Mouse (Mus musculus) myocyte (in vitro differentiated cells): ENCODE measurements around the gene Me3. TPM values are rescaled to one million over a fixed set of nuclear protein-coding genes. Genes with fewer than 3 reads are reported as not detected.

Experiments used
- H3K27me3 ChIP-seq: one replicate; pipeline ENCODE4 v1.6.1; 2011; ENCODE audit not compliant: control insufficient read depth, insufficient read depth, insufficient read length
- H3K36me3 ChIP-seq: one replicate; pipeline ENCODE4 v1.6.1; 2011; ENCODE audit not compliant: control insufficient read depth, insufficient read depth
- H3K4me2 ChIP-seq: one replicate; pipeline ENCODE4 v1.6.1; 2011; ENCODE audit warnings: low read depth, control low read depth
- H3K4me3 ChIP-seq: one replicate; pipeline ENCODE4 v1.5.1; 2011; ENCODE audit warnings: mild to moderate bottlenecking, control low read depth, moderate library complexity
- H3K79me2 ChIP-seq: one replicate; pipeline ENCODE4 v1.6.1; 2011; ENCODE audit not compliant: control insufficient read depth, insufficient read depth
- H3ac ChIP-seq: one replicate; pipeline ENCODE4 v1.6.1; 2011; ENCODE audit not compliant: control insufficient read depth, insufficient read length
- CEBPB ChIP-seq: IDR thresholded peaks from 2 replicates; pipeline ENCODE4 v1.6.1; 2011; ENCODE audit warnings: mild to moderate bottlenecking, moderate library complexity; ENCODE audit not compliant: poor library complexity, insufficient read depth, severe bottlenecking
- E2F4 ChIP-seq: IDR thresholded peaks from one replicate; pipeline ENCODE4 v1.6.1; 2011; ENCODE audit warnings: mild to moderate bottlenecking, control low read depth, moderate library complexity; ENCODE audit not compliant: insufficient read depth
- MAX ChIP-seq: IDR thresholded peaks from one replicate; pipeline ENCODE4 v1.6.1; 2011; ENCODE audit warnings: low read depth, mild to moderate bottlenecking, control low read depth
- MYOD1 ChIP-seq, 3 experiments: IDR thresholded peaks; one replicate each; pipeline ENCODE4 v1.6.1; 2011; ENCODE audit warnings: control low read depth in 2 of 3, low read depth in 2 of 3, mild to moderate bottlenecking in 2 of 3, moderate library complexity in 1 of 3; ENCODE audit not compliant: insufficient read length in 2 of 3, control insufficient read depth in 1 of 3
- MYOG ChIP-seq, 3 experiments: IDR thresholded peaks; one replicate each; pipeline ENCODE4 v1.6.1; 2011; ENCODE audit warnings: control low read depth in 2 of 3, low read depth in 2 of 3, mild to moderate bottlenecking in 2 of 3; ENCODE audit not compliant: insufficient read length in 2 of 3, control insufficient read depth in 1 of 3, insufficient read depth in 1 of 3
- POLR2A ChIP-seq: IDR thresholded peaks from one replicate; pipeline ENCODE4 v1.6.1; 2011; ENCODE audit warnings: low read depth, mild to moderate bottlenecking, control low read depth, moderate library complexity; ENCODE audit not compliant: insufficient read length
- POLR2AphosphoS2 ChIP-seq: IDR thresholded peaks from one replicate; pipeline ENCODE4 v1.6.1; 2011; ENCODE audit warnings: low read depth, control low read depth; ENCODE audit not compliant: insufficient read length
- REST ChIP-seq: IDR thresholded peaks from one replicate; pipeline ENCODE4 v1.6.1; 2011; ENCODE audit warnings: mild to moderate bottlenecking, control low read depth, moderate library complexity; ENCODE audit not compliant: insufficient read depth, insufficient read length
- SRF ChIP-seq: IDR thresholded peaks from one replicate; pipeline ENCODE4 v1.6.1; 2011; ENCODE audit warnings: low read depth; ENCODE audit not compliant: control insufficient read depth, insufficient read length
- TCF12 ChIP-seq: IDR thresholded peaks from one replicate; pipeline ENCODE4 v1.6.1; 2011; ENCODE audit warnings: mild to moderate bottlenecking, control low read depth; ENCODE audit not compliant: poor library complexity, insufficient read depth, severe bottlenecking
- TCF3 ChIP-seq: IDR thresholded peaks from one replicate; pipeline ENCODE4 v1.6.1; 2011; ENCODE audit warnings: low read depth, control low read depth; ENCODE audit not compliant: insufficient read length
- USF1 ChIP-seq: IDR thresholded peaks from one replicate; pipeline ENCODE4 v1.6.1; 2011; ENCODE audit warnings: low read depth, mild to moderate bottlenecking, control low read depth, moderate library complexity
- polyA plus RNA-seq: library from polyadenylated mRNA; unstranded; fragments of >200 nt; fragmentation: generic; extraction: Trizol; gene quantifications from one replicate; pipeline ENCODE4 v1.2.1, GENCODE M21; 2012; ENCODE audit warnings: missing spikeins

The Me3 gene
- polyA plus RNA-seq, 1 experiment, result 7.8 TPM

DNA sequence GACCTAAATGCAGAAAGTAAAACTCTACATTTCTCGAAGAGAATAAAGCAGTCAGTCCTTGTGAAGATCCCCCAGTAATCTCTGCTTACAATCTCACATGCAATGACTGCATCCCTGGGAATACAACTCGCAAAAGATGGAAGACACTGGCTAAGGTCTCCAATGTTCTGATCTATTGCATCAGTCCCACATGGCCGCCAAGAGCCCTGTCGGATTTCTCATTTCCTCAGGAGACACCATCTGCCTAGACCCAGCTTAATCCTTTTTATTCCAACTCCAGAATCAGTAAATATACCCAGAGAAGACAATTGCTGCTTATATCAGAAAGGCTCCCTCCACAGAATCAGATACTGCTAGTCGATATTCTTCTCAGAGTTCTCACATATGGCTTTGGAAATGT lies 220.9 kb downstream of the Me3 start:
- no peak overlapping the region for H3K4me3 ChIP-seq
- H3K4me2 ChIP-seq, result no peak overlapping the region
- H3ac ChIP-seq, result no peak overlapping the region
- H3K79me2 ChIP-seq, result no peaks in the 10 kb centered on the region
- H3K36me3 ChIP-seq, result no peaks in the 10 kb centered on the region
- no peak for TF ChIP-seq MYOG (IDR thresholded peaks at IDR 0.05; ENCODE audit: control insufficient read depth in 1 of 3, insufficient read depth in 1 of 3, insufficient read length in 2 of 3, low read depth in 2 of 3)
- no peak for TF ChIP-seq MYOD1 (IDR thresholded peaks at IDR 0.05; ENCODE audit: control insufficient read depth in 1 of 3, insufficient read length in 2 of 3, low read depth in 2 of 3)
- no peak for TF ChIP-seq POLR2AphosphoS2
- no peak for TF ChIP-seq MAX
- no peak for TF ChIP-seq E2F4
- no peaks in the 10 kb centered on the region for H3K27me3 ChIP-seq

GRCm38 (mm10) chr7:89855196-89855595 lies 223.0 kb downstream of the Me3 start:
- Histone ChIP-seq H3K36me3 (no peaks in the 10 kb centered on the region), H3K27me3 (no peaks in the 10 kb centered on the region), H3ac (no peak overlapping the region), H3K4me3 (no peak overlapping the region), H3K79me2 (no peaks in the 10 kb centered on the region), H3K4me2 (no peak overlapping the region)
- TF ChIP-seq E2F4, result no peak
- TF ChIP-seq CEBPB, result no peak
- TF ChIP-seq MYOD1 (IDR thresholded peaks at IDR 0.05; ENCODE audit: control insufficient read depth in 1 of 3, insufficient read length in 2 of 3, low read depth in 2 of 3), result no peak
- TF ChIP-seq POLR2A, result no peak
- TF ChIP-seq USF1, result no peak
- no peak for TF ChIP-seq TCF12
- no peak for TF ChIP-seq MYOG (IDR thresholded peaks at IDR 0.05; ENCODE audit: control insufficient read depth in 1 of 3, insufficient read depth in 1 of 3, insufficient read length in 2 of 3, low read depth in 2 of 3)
- TF ChIP-seq SRF, result no peak
- TF ChIP-seq MAX, result no peak
- no peak for TF ChIP-seq TCF3
- no peak for TF ChIP-seq REST
- TF ChIP-seq POLR2AphosphoS2, result no peak

DNA sequence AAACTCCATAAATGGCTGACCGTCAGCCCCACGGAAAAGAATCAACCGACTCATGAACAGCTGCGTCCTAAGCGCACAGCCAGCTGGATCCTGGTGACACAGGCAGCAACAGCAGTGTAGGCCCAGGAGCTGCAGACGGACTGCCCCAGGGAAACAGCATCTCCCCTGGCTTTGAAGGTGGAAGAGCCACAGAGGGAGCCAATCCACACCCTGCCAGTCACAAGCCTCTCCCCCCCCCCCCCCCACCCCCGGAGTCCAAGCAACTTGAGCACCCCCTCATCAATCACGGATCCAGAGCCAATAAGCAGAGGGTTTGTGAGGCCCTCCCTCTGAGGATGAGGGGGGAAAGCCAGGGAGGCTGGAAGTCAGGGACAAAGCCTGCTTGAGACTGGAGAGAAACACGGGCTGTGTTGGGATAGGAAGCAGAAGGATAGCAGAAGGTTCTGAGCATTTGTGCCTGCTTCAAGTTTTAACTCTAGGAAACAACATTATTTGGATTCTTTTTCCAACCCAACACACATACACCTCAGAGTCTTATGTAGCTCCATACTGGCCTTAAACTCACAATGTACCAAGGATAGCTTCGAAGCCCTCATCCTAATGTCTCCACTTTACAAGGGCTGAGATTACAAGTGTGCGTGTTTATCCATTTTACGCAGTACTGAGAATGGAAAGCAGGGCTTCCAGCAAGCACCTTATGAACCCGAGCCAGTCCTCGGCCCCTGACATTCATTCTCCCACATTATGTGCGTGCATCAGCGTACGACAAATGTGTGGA lies 224.4 kb downstream of the Me3 start:
- H3K4me2 ChIP-seq, result no peak overlapping the region
- TF ChIP-seq SRF, result no peak
- no peak for TF ChIP-seq E2F4
- TF ChIP-seq REST, result no peak
- peak in 1 of 3 experiments; percentile 55 for TF ChIP-seq MYOG (IDR thresholded peaks at IDR 0.05; ENCODE audit: control insufficient read depth in 1 of 3, insufficient read depth in 1 of 3, insufficient read length in 2 of 3, low read depth in 2 of 3)
- no peak for TF ChIP-seq TCF3
- TF ChIP-seq POLR2A, result no peak
- no peak for TF ChIP-seq CEBPB
- TF ChIP-seq MYOD1 (IDR thresholded peaks at IDR 0.05; ENCODE audit: control insufficient read depth in 1 of 3, insufficient read length in 2 of 3, low read depth in 2 of 3), result peak in 2 of 3 experiments; percentile 41 to 56
- no peaks in the 10 kb centered on the region for H3K79me2 ChIP-seq

GRCm38 (mm10) chr7:89864769-89865168 lies 232.6 kb downstream of the Me3 start:
- H3K36me3 ChIP-seq, result no peaks in the 10 kb centered on the region
- TF ChIP-seq POLR2AphosphoS2, result no peak
- no peak for TF ChIP-seq MAX
- no peak for TF ChIP-seq MYOG (IDR thresholded peaks at IDR 0.05; ENCODE audit: control insufficient read depth in 1 of 3, insufficient read depth in 1 of 3, insufficient read length in 2 of 3, low read depth in 2 of 3)
- no peak for TF ChIP-seq USF1
- TF ChIP-seq E2F4, result no peak
- TF ChIP-seq REST, result no peak
- no peak for TF ChIP-seq TCF12
- TF ChIP-seq TCF3, result no peak
- TF ChIP-seq SRF, result no peak
- no peak for TF ChIP-seq POLR2A
- TF ChIP-seq CEBPB, result no peak
- TF ChIP-seq MYOD1 (IDR thresholded peaks at IDR 0.05; ENCODE audit: control insufficient read depth in 1 of 3, insufficient read length in 2 of 3, low read depth in 2 of 3), result no peak
- H3K27me3 ChIP-seq, result no peaks in the 10 kb centered on the region

More for the DNA sequence above, 224.4 kb downstream of the Me3 start:
- no peaks in the 10 kb centered on the region for H3K27me3 ChIP-seq
- H3ac ChIP-seq, result no peak overlapping the region
- no peaks in the 10 kb centered on the region for H3K36me3 ChIP-seq
- no peak overlapping the region for H3K4me3 ChIP-seq

GRCm38 (mm10) chr7:89867221-89867620 lies 235.0 kb downstream of the Me3 start:
- Histone ChIP-seq H3K79me2 (no peaks in the 10 kb centered on the region), H3K27me3 (no peaks in the 10 kb centered on the region), H3K4me2 (no peak overlapping the region), H3K4me3 (no peak overlapping the region), H3K36me3 (no peaks in the 10 kb centered on the region), H3ac (no peak overlapping the region)
- TF ChIP-seq CEBPB, result no peak

More at GRCm38 (mm10) chr7:89864769-89865168, 232.6 kb downstream of the Me3 start:
- no peak overlapping the region for H3ac ChIP-seq
- no peaks in the 10 kb centered on the region for H3K79me2 ChIP-seq
- H3K4me2 ChIP-seq, result no peak overlapping the region
- H3K4me3 ChIP-seq, result no peak overlapping the region
